Mouse (Mus musculus) olfactory bulb, adult 2 months (tissue): ENCODE results near the gene Gabpb2. TPM values are rescaled to one million over a fixed set of nuclear protein-coding genes. Genes with fewer than 3 reads are reported as not detected.

Experiments
- H3K27ac ChIP-seq: fragments of 200-500 bp; 2 replicates; pipeline ENCODE4 v1.5.1; 2012; ENCODE audit warnings: low read depth, low read length; ENCODE audit not compliant: insufficient read depth
- H3K4me1 ChIP-seq: fragments of 200-500 bp; 2 replicates; pipeline ENCODE4 v1.6.1; 2012; ENCODE audit warnings: low read length; ENCODE audit not compliant: control insufficient read depth, insufficient read depth
- H3K4me3 ChIP-seq: fragments of 200-500 bp; 2 replicates; pipeline ENCODE4 v1.5.1; 2012; ENCODE audit warnings: mild to moderate bottlenecking, low read depth, low read length, moderate library complexity; ENCODE audit not compliant: insufficient read depth
- CTCF ChIP-seq: fragments of 200-500 bp; IDR thresholded peaks from 2 replicates; pipeline ENCODE4 v1.5.1; 2012; ENCODE audit warnings: low read depth, mild to moderate bottlenecking, low read length, moderate library complexity; ENCODE audit not compliant: insufficient read depth
- POLR2A ChIP-seq: fragments of 200-500 bp; IDR thresholded peaks from 2 replicates; pipeline ENCODE4 v1.6.1; 2012; ENCODE audit warnings: mild to moderate bottlenecking, low read depth, low read length, moderate library complexity; ENCODE audit not compliant: insufficient read depth
- WGBS: fragments of 180-500 bp; shearing (Covaris S2); methylation state at CpG from one replicate; pipeline ENCODE4 v1.1.7; 2018; 5-methylcytosine and 5-hydroxymethylcytosine counted together
- polyA plus RNA-seq: library from polyadenylated mRNA; stranded (reverse); fragments of >200 nt; gene quantifications from 2 replicates; pipeline ENCODE4 v1.2.4, GENCODE M21; 2012; ENCODE audit warnings: low replicate concordance; ENCODE audit not compliant: missing spikeins, insufficient read depth, insufficient read length

Gabpb2 gene
- polyA plus RNA-seq, 1 experiment = not detected

GRCm38 (mm10) chr3:95203880-95204279 is 13.8 kb downstream of the Gabpb2 start:
- Histone ChIP-seq H3K4me3 (no peak overlapping the region), H3K27ac (no peak overlapping the region), H3K4me1 (no peaks in the 10 kb centered on the region)
- 90% methylated on average over 6 of the region's 6 CpGs for WGBS
- no peak for TF ChIP-seq POLR2A
- no peak for TF ChIP-seq CTCF

- WGBS = 65% methylated on average over 2 of the region's 2 CpGs
- TF ChIP-seq POLR2A (no peak), CTCF (no peak)
- Histone ChIP-seq H3K4me1 (no peaks in the 10 kb centered on the region), H3K4me3 (no peak overlapping the region), H3K27ac (no peak overlapping the region)
These were observed 17.2 kb downstream of the Gabpb2 start for GRCm38 (mm10) chr3:95200562-95200961.

GRCm38 (mm10) chr3:95200132-95200531 is 17.6 kb downstream of the Gabpb2 start:
- TF ChIP-seq POLR2A (no peak), CTCF (no peak)
- Histone ChIP-seq H3K4me3 (no peak overlapping the region), H3K27ac (no peak overlapping the region; the same call in 1 of the 2 replicates), H3K4me1 (no peaks in the 10 kb centered on the region)
- 68% methylated on average over 7 of the region's 7 CpGs for whole genome bisulfite sequencing

- TF ChIP-seq CTCF (no peak), POLR2A (no peak)
- Histone ChIP-seq H3K4me3 (no peak overlapping the region), H3K27ac (no peak overlapping the region), H3K4me1 (no peaks in the 10 kb centered on the region)
- 88% methylated on average over 1 of the region's 1 CpGs for WGBS
These were observed 18.6 kb downstream of the Gabpb2 start for GRCm38 (mm10) chr3:95199101-95199500.

GRCm38 (mm10) chr3:95195772-95196171 is 21.9 kb downstream of the Gabpb2 start:
- TF ChIP-seq CTCF (no peak), POLR2A (no peak)
- 64% methylated on average over 2 of the region's 2 CpGs for WGBS
- Histone ChIP-seq H3K4me1 (no peaks in the 10 kb centered on the region), H3K4me3 (no peak overlapping the region), H3K27ac (no peak overlapping the region)

GRCm38 (mm10) chr3:95194721-95195135 is 23.0 kb downstream of the Gabpb2 start:
- no peak overlapping the region for H3K27ac ChIP-seq
- no peaks in the 10 kb centered on the region for H3K4me1 ChIP-seq
- WGBS = 51% methylated on average over 6 of the region's 6 CpGs

GRCm38 (mm10) chr3:95186888-95187287 is 30.8 kb downstream of the Gabpb2 start:
- Histone ChIP-seq H3K4me1 (no peaks in the 10 kb centered on the region), H3K27ac (no peak overlapping the region), H3K4me3 (no peak overlapping the region)
- no peak for TF ChIP-seq CTCF
- TF ChIP-seq POLR2A = no peak
- WGBS = 88% methylated on average over 6 of the region's 6 CpGs

More at GRCm38 (mm10) chr3:95194721-95195135, 23.0 kb downstream of the Gabpb2 start:
- no peak overlapping the region for H3K4me3 ChIP-seq
- TF ChIP-seq CTCF = no peak
- no peak for TF ChIP-seq POLR2A

GRCm38 (mm10) chr3:95186100-95186499 is 31.6 kb downstream of the Gabpb2 start:
- Histone ChIP-seq H3K4me1 (no peaks in the 10 kb centered on the region), H3K27ac (no peak overlapping the region), H3K4me3 (no peak overlapping the region)
- TF ChIP-seq POLR2A (no peak), CTCF (no peak)
- WGBS = 95% methylated on average over 2 of the region's 2 CpGs

- WGBS = 77% methylated on average over 9 of the region's 9 CpGs
These were observed 32.7 kb downstream of the Gabpb2 start for GRCm38 (mm10) chr3:95184796-95185577.

GRCm38 (mm10) chr3:95181841-95182240 is 35.9 kb downstream of the Gabpb2 start:
- Histone ChIP-seq H3K4me3 (no peak overlapping the region), H3K4me1 (peaks cover 4% of the 10 kb centered on the region), H3K27ac (no peak overlapping the region)
- TF ChIP-seq CTCF = no peak
- no peak for TF ChIP-seq POLR2A
- WGBS = 42% methylated on average over 1 of the region's 1 CpGs

More at GRCm38 (mm10) chr3:95184796-95185577, 32.7 kb downstream of the Gabpb2 start:
- H3K4me3 ChIP-seq = no peak overlapping the region
- TF ChIP-seq CTCF = no peak
- no peak for TF ChIP-seq POLR2A
- H3K4me1 ChIP-seq = no peaks in the 10 kb centered on the region
- no peak overlapping the region for H3K27ac ChIP-seq
